ENCODE assay signal across 18 mouse cellular contexts in genomic region chr15:84403454-84404113, GRCm38 (mm10). TPM values are rescaled to one million over a fixed set of nuclear protein-coding genes. Genes with fewer than 3 reads are reported as not detected.
DNase-seq lines count a peak whose midpoint lies in the region; ATAC-seq and TF ChIP-seq lines count a peak whose summit lies in the region.
"Had no signal": no experiment of that assay in that cellular context is flagged by ENCODE, and none has a peak within 500 bp of the region (broad histone marks: within the 10 kb centered on the region; RNA-seq: fewer than 3 reads in every experiment).

No protein-coding gene starts in this region.

- H3K4me2 ChIP-seq in hindbrain, embryonic 14.5 days (replicated peaks), result no peak overlapping the region
- no peak overlapping the region for H3K4me2 ChIP-seq in midbrain, embryonic 13.5 days (replicated peaks)
- no peak overlapping the region for H3K4me2 ChIP-seq in midbrain, embryonic 14.5 days (ENCODE audit: low read length)
- H3K4me2 ChIP-seq in hindbrain, embryonic 13.5 days, result no peak overlapping the region
- H3K4me2 ChIP-seq in midbrain, postnatal 0 days (ENCODE audit: low read depth, low read length, poor library complexity, severe bottlenecking), result no peak overlapping the region
- H3K4me2 ChIP-seq: forebrain, embryonic 15.5 days; liver, embryonic 11.5 days had no signal

- 76% methylated on average over 10 of the region's 10 CpGs for WGBS in hindbrain, embryonic 10.5 days
- 70% methylated on average over 10 of the region's 10 CpGs for WGBS in hindbrain, embryonic 14.5 days
- 78% methylated on average over 10 of the region's 10 CpGs for WGBS in midbrain, embryonic 13.5 days
- 81% methylated on average over 10 of the region's 10 CpGs for WGBS in midbrain, embryonic 14.5 days
- WGBS in hindbrain, embryonic 13.5 days, result 71% methylated on average over 10 of the region's 10 CpGs
- WGBS in midbrain, postnatal 0 days, result 70% methylated on average over 10 of the region's 10 CpGs

- peaks cover 32% of the 10 kb centered on the region for H3K27me3 ChIP-seq in hindbrain, embryonic 10.5 days (ENCODE audit: insufficient read depth, poor library complexity, severe bottlenecking)
- no peaks in the 10 kb centered on the region for H3K27me3 ChIP-seq in hindbrain, embryonic 14.5 days (ENCODE audit: control insufficient read depth, insufficient read depth, low read length)
- peaks cover 8% of the 10 kb centered on the region for H3K27me3 ChIP-seq in midbrain, embryonic 13.5 days
- no peaks in the 10 kb centered on the region for H3K27me3 ChIP-seq in midbrain, embryonic 14.5 days (ENCODE audit: control insufficient read depth, insufficient read depth, low read length)
- H3K27me3 ChIP-seq in hindbrain, embryonic 13.5 days, result peaks cover 24% of the 10 kb centered on the region
- 0 out of 2 replicates have a peak, but pooled peaks cover 4% of the 10 kb centered on the region for H3K27me3 ChIP-seq in midbrain, postnatal 0 days (ENCODE audit: insufficient read depth, low read length)
- H3K27me3 ChIP-seq: forebrain, embryonic 15.5 days had no signal

- H3K27ac ChIP-seq in hindbrain, embryonic 10.5 days, result peak overlapping the region; percentile 67
- no peak overlapping the region for H3K27ac ChIP-seq in hindbrain, embryonic 14.5 days
- H3K27ac ChIP-seq in midbrain, embryonic 13.5 days, result 0 out of 2 replicates have a peak overlapping the region, but pooled peaks have one; percentile 4
- no peak overlapping the region for H3K27ac ChIP-seq in midbrain, embryonic 14.5 days (replicated peaks; ENCODE audit: low read depth, low read length)
- H3K27ac ChIP-seq in hindbrain, embryonic 13.5 days, result peak overlapping the region; percentile 35
- no peak overlapping the region for H3K27ac ChIP-seq in midbrain, postnatal 0 days (ENCODE audit: low read depth, low read length)
- H3K27ac ChIP-seq: forebrain, embryonic 15.5 days; heart, embryonic 10.5 days had no signal

- ATAC-seq in hindbrain, embryonic 14.5 days (ENCODE audit: low FRiP score), result no peak
- no peak for ATAC-seq in midbrain, embryonic 13.5 days
- ATAC-seq in midbrain, embryonic 14.5 days (ENCODE audit: low FRiP score, low TSS enrichment), result no peak
- no peak for ATAC-seq in hindbrain, embryonic 13.5 days (ENCODE audit: low FRiP score)
- peak; percentile 31; the same call in 1 of the 2 replicates for ATAC-seq in midbrain, postnatal 0 days (ENCODE audit: low FRiP score)
- ATAC-seq: forebrain, embryonic 15.5 days had no signal

- no peak overlapping the region for H3K4me3 ChIP-seq in hindbrain, embryonic 10.5 days
- no peak overlapping the region for H3K4me3 ChIP-seq in hindbrain, embryonic 14.5 days (replicated peaks; ENCODE audit: low read length)
- H3K4me3 ChIP-seq in midbrain, embryonic 13.5 days (replicated peaks), result no peak overlapping the region
- no peak overlapping the region for H3K4me3 ChIP-seq in midbrain, embryonic 14.5 days (replicated peaks; ENCODE audit: low read depth, low read length)
- H3K4me3 ChIP-seq in hindbrain, embryonic 13.5 days, result no peak overlapping the region
- H3K4me3 ChIP-seq in midbrain, postnatal 0 days (ENCODE audit: low read depth, low read length), result no peak overlapping the region
- H3K4me3 ChIP-seq: forebrain, embryonic 15.5 days; heart, embryonic 10.5 days had no signal

- H3K4me1 ChIP-seq in hindbrain, embryonic 10.5 days (replicated peaks), result peaks cover 86% of the 10 kb centered on the region
- H3K4me1 ChIP-seq in hindbrain, embryonic 14.5 days (replicated peaks; ENCODE audit: control insufficient read depth, insufficient read depth, low read length), result peaks cover 15% of the 10 kb centered on the region
- peaks cover 29% of the 10 kb centered on the region for H3K4me1 ChIP-seq in midbrain, embryonic 13.5 days (replicated peaks)
- H3K4me1 ChIP-seq in midbrain, embryonic 14.5 days (ENCODE audit: control insufficient read depth, insufficient read depth, low read length), result peaks cover 5% of the 10 kb centered on the region; the same call in 1 of the 2 replicates
- H3K4me1 ChIP-seq in hindbrain, embryonic 13.5 days (replicated peaks), result peaks cover 67% of the 10 kb centered on the region
- no peaks in the 10 kb centered on the region for H3K4me1 ChIP-seq in midbrain, postnatal 0 days (ENCODE audit: insufficient read depth, low read length)

- no peak overlapping the region for H3K9ac ChIP-seq in hindbrain, embryonic 14.5 days
- no peak overlapping the region for H3K9ac ChIP-seq in midbrain, embryonic 13.5 days (replicated peaks)
- H3K9ac ChIP-seq in midbrain, embryonic 14.5 days (replicated peaks; ENCODE audit: low read length), result no peak overlapping the region
- H3K9ac ChIP-seq in hindbrain, embryonic 13.5 days, result 0 out of 2 replicates have a peak overlapping the region, but pooled peaks have one; percentile 19
- H3K9ac ChIP-seq in midbrain, postnatal 0 days (replicated peaks; ENCODE audit: low read length, poor library complexity, severe bottlenecking), result no peak overlapping the region
- H3K9ac ChIP-seq: forebrain, embryonic 15.5 days had no signal

- DNase-seq in hindbrain, embryonic 10.5 days (ENCODE audit: low spot score), result no peak
- no peak for DNase-seq in hindbrain, embryonic 14.5 days (ENCODE audit: low spot score)
- no peak for DNase-seq in midbrain, embryonic 14.5 days
- DNase-seq in midbrain, postnatal 0 days (ENCODE audit: low spot score), result no peak
- no peak for DNase-seq in heart, adult 11 months
- DNase-seq: cerebellum, adult 2 months; kidney, postnatal 36 days; layer of hippocampus, adult 9-11 months; lung, adult 18-20 months; lung, postnatal 14 days; retina, postnatal 1 day; thymus, postnatal 25 days had no signal

- H3K36me3 ChIP-seq in hindbrain, embryonic 10.5 days, result peaks cover 5% of the 10 kb centered on the region; the same call in 1 of the 2 replicates
- no peaks in the 10 kb centered on the region for H3K36me3 ChIP-seq in hindbrain, embryonic 14.5 days (replicated peaks; ENCODE audit: control insufficient read depth, insufficient read depth)
- peaks cover 14% of the 10 kb centered on the region for H3K36me3 ChIP-seq in midbrain, embryonic 13.5 days
- 0 out of 2 replicates have a peak, but pooled peaks cover 3% of the 10 kb centered on the region for H3K36me3 ChIP-seq in midbrain, embryonic 14.5 days (ENCODE audit: control insufficient read depth, insufficient read depth, low read length)
- H3K36me3 ChIP-seq in hindbrain, embryonic 13.5 days, result peaks cover 8% of the 10 kb centered on the region
- H3K36me3 ChIP-seq in midbrain, postnatal 0 days (ENCODE audit: insufficient read depth, low read length), result peaks cover 11% of the 10 kb centered on the region; the same call in 1 of the 2 replicates
- H3K36me3 ChIP-seq: forebrain, embryonic 15.5 days; heart, embryonic 10.5 days had no signal

- H3K9me3 ChIP-seq in hindbrain, embryonic 10.5 days, result no peaks in the 10 kb centered on the region
- H3K9me3 ChIP-seq in hindbrain, embryonic 14.5 days (ENCODE audit: control insufficient read depth, low read length), result no peaks in the 10 kb centered on the region
- H3K9me3 ChIP-seq in midbrain, embryonic 13.5 days, result no peaks in the 10 kb centered on the region
- no peaks in the 10 kb centered on the region for H3K9me3 ChIP-seq in midbrain, embryonic 14.5 days (ENCODE audit: control insufficient read depth, low read length)
- H3K9me3 ChIP-seq in hindbrain, embryonic 13.5 days, result no peaks in the 10 kb centered on the region
- H3K9me3 ChIP-seq in midbrain, postnatal 0 days (ENCODE audit: low read length), result no peaks in the 10 kb centered on the region
- H3K9me3 ChIP-seq: forebrain, embryonic 15.5 days; heart, embryonic 10.5 days had no signal

- no peak for TF ChIP-seq CTCF in midbrain, postnatal 0 days (IDR thresholded peaks at IDR 0.05)

RNA-seq across cellular contexts. Expression of gene Shisal1, which starts 43.3 kb away (rescaled TPM):
- polyA plus RNA-seq in hindbrain, embryonic 10.5 days (2016; fragmentation: Nextera tagmentation; extraction: Ambion mirVana), result 4.0 and 5.2 TPM in 2 replicates
- polyA plus RNA-seq in hindbrain, embryonic 14.5 days (2014; fragmentation: Nextera tagmentation; extraction: Ambion mirVana), result 13.1 and 15.4 TPM in 2 replicates
- polyA plus RNA-seq in midbrain, embryonic 13.5 days (2015; fragmentation: Nextera tagmentation; extraction: Ambion mirVana), result 10.8 and 11.1 TPM in 2 replicates
- 16.4 and 18.0 TPM in 2 replicates for polyA plus RNA-seq in midbrain, embryonic 14.5 days (2014; fragmentation: Nextera tagmentation; extraction: Ambion mirVana)
- 9.5 and 10.9 TPM in 2 replicates for polyA plus RNA-seq in hindbrain, embryonic 13.5 days (2015; fragmentation: Nextera tagmentation; extraction: Ambion mirVana)
- total RNA-seq in midbrain, postnatal 0 days (2014; rRNA removed), result 50.0 and 73.5 TPM in 2 replicates
- 18.1 and 20.4 TPM in 2 replicates for polyA plus RNA-seq in midbrain, postnatal 0 days (2015; fragmentation: Nextera tagmentation; extraction: Ambion mirVana)
- total RNA-seq: MEL had no signal

Comparison
In these comparisons a context has a peak if more than half of its experiments do, and no peak if none do; other contexts are left out.
1. H3K27ac ChIP-seq: peak in hindbrain, embryonic 10.5 days (single experiment), midbrain, embryonic 13.5 days (single experiment) and hindbrain, embryonic 13.5 days (single experiment); none in hindbrain, embryonic 14.5 days (single experiment), midbrain, embryonic 14.5 days (single experiment) and midbrain, postnatal 0 days (single experiment).